Mouse (Mus musculus) C2C12 (cell line): ENCODE data around the gene Mtss1l.

Source experiments
- CEBPB ChIP-seq: IDR thresholded peaks from one replicate; pipeline ENCODE4 v1.6.1; 2011; ENCODE audit warnings: low read depth, mild to moderate bottlenecking, control low read depth, moderate library complexity
- CTCF ChIP-seq: IDR thresholded peaks from one replicate; pipeline ENCODE4 v1.5.1; 2011; ENCODE audit not compliant: control insufficient read depth, insufficient read depth, insufficient read length
- USF1 ChIP-seq: IDR thresholded peaks from one replicate; pipeline ENCODE4 v1.6.1; 2011; ENCODE audit warnings: low read depth, mild to moderate bottlenecking, control low read depth, moderate library complexity

GRCm38 (mm10) chr8:110731346-110731859 lies 10.1 kb downstream of the Mtss1l start:
- no peak for TF ChIP-seq USF1
- no peak for TF ChIP-seq CTCF
- no peak for TF ChIP-seq CEBPB
